Mouse (Mus musculus): ENCODE results near the gene 2700097O09Rik.
"Not testable (repeated sequence)": the region's sequence is repeated elsewhere in the genome, so short reads cannot be mapped to it uniquely, and the experiment has no call there.

2700097O09Rik gene

DNA sequence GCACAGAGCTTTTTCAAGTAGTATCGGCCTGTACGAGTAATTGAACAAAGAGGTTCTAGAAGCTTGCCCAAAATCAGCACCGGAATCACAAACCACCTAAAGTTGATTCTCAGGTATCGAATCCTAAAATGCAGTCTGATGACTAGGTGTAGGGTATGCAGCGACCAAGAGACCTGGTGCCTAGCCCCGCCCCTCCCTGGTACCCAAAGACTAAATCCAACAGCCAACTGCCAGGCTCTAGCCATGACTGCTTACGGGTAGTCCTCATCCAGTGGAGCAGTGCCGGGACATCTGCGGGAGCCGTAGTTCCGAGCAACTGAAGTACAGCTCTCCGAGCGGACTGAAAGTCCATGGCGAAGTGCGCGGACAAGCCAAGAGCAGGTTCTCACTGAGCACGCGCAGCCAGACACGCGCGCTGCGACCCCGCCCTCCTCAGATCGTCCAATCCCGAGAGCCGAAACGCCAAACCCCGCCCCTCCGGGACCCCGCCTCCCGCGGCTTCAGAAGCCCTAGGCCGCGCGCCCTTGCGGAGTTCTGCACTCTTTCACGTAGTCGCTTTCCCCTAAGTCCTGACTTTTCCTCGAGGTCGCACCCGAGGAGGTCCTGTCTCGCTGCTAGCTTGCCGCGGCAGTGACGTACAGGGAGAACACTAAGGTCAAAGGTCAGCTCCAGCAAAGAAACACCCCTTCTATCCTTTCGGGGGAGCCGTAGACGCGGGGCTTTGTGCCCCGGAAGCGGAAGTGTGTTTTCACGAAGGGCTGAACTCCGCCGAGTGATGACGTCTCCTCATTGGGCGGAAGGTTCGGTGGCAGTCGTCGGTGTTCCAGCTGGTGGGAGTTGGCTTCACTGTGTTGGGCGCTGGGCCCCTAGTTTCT lies at the start of gene 2700097O09Rik, which contains the start of gene Srp54a:
TSS of gene 2700097O09Rik (minus strand) at position 385 of the 875 bp plus-strand sequence.
TSS of gene Srp54a (plus strand) at position 537 of the 875 bp plus-strand sequence.
- DNase-seq (ENCODE audit: low spot score) = peak; percentile 95

DNA sequence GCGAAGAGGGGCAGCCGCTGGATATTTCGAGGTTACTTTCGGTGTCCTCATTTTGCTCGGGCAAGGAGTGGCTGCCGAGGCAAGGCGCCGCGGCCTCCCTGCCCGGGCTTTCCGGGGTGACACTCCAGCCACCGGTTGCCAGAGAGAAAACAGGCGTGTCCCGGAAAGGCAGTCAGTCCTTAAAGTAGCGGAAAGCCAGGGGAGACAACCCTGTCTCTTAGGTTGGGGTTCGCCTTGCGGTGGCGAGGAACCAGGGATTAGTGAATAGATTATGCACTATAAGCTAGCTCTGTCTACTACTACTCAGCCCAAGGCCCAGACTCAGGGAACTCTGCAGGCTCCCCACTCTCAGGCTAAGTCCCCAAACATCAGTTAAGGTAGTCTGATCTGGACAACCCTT lies 44.8 kb upstream of the 2700097O09Rik start:
- DNase-seq (ENCODE audit: low spot score) = not testable (repeated sequence)

DNA sequence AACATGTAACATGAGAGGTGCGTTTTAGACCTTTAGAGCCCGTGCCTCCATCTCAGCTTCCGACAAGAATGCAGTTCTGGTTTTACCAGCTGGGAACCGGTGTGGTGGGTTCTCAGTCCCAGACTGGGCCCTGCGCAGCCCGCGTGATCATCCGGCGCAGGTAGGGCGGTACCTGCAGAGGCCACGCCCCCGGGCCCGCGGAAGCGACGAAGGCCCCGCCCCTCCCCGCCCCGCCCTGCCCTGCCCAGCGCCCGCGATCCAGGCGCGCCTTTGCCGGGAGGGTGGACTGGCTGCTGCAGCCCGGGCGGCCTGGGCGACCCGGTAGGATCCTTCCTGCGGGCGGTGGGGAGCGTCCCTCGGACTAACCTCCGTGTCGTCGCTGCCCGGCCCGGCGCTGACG lies 44.3 kb upstream of the 2700097O09Rik start, which contains the start of gene Fam177a:
TSS of gene Fam177a (plus strand) at position 228 of the 400 bp plus-strand sequence.
- DNase-seq (ENCODE audit: low spot score) = not testable (repeated sequence)

DNA sequence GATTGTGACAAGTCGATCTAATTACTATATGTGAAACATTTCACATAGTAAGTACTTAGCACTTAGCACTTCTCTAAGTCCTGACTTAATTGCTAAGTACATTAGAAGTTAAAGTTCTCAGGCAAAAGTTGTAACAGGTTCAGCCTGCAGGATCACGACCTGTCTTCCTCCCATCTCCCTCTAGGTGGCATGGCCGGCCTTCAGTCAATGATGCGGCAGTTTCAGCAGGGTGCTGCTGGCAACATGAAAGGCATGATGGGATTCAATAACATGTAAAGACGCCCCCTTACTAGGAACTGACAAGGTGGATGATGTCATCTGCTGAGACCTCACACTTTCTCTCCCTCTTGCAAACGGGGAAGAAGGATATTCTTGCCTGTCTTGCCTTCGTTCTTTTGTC lies 32.7 kb upstream of the 2700097O09Rik start:
- DNase-seq (ENCODE audit: low spot score) = not testable (repeated sequence)

DNA sequence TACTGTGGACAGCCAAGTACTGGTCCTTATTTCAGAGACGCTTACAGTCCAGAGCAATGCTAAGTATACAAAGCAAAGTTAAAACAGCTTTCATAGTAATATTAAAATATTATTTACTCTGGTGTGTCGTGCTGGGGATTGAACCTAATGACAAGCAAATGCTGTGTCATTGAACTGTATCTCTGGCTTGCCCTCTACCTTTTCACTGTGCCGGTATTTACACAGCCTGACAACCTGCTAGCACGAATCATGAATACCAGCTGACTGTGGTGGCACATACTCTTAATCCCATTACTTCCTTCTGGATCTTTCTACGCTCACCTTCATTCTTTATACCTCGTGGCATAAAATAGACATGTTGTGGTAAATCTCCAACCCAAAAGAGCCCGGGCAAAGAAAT lies 12.2 kb upstream of the 2700097O09Rik start:
- not testable (repeated sequence) for DNase-seq (ENCODE audit: low spot score)

DNA sequence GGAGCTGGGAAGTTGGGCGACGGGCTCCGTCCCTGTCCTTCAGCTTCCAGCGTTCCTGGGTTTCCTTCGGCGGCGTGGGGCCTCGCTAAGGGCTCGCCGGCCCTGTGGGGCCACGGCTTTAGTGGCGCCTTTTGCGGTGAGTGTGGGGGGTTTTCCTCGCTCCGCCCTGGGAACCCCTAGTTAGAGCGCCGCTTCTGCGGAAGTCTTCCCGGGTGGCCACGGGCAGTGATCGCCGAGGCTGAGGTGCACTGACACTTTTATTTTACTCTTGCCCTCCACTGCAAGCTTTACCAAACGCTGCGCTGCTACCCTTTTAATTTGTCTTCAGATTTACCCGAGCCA lies 662 bp upstream of the 2700097O09Rik start:
- not testable (repeated sequence) for DNase-seq (ENCODE audit: low spot score)

DNA sequence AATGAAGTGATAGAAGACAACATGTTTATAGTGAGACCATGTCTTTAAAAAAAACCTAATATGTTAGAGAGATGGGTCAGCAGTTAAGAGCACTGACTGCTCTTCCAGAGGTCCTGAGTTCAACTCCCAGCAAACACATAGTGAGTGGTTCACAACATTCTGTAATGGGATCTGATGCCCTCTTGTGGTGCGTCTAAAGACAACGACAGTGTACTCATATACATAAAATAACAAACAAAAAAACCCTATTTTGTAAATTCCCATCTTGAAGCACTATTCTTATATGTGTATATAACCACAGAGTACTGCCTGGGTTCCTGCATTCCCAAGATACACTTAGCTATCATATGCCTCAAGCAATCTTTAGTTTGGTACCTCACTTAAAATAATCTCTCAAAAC lies 1.2 kb downstream of the 2700097O09Rik start:
- DNase-seq (ENCODE audit: low spot score) = not testable (repeated sequence)

DNA sequence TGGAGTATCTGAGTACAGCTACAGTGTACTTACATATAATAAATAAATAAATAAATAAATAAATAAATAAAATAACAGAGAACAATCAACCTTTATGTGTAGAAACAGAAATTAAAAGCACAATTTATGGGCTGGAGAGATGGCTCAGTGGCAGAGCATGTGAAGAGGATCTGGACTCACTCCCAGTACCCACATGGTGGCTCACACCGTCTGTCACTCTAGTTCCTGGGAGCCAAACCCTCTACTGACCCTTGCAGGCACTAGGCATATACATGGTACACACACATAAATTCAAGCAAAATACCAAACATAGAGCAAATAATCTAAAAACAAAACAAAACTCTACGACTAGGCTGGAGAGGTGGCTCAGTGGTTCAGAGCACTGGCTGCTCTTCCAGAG lies 4.6 kb downstream of the 2700097O09Rik start:
- DNase-seq (ENCODE audit: low spot score) = no peak

DNA sequence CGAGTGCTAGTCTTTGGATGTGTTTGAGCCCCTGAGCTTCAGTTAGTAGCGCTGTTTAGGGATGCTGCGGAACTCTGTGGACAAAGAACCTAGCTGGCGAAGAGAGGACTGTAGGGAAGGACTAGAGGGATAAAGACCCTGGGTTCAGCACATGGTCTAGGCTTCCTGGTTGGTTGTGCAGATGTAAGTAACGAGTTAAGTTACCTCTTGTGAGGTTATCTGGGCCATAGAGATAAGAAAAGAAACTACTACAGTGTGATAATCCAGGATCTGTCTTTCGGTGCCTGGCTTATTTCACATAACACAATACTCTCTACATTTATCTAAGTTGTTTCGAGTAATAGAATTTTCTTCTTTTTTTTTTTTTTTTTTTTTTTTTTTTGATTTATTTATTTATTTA lies 6.2 kb downstream of the 2700097O09Rik start:
- DNase-seq (ENCODE audit: low spot score) = no peak

DNA sequence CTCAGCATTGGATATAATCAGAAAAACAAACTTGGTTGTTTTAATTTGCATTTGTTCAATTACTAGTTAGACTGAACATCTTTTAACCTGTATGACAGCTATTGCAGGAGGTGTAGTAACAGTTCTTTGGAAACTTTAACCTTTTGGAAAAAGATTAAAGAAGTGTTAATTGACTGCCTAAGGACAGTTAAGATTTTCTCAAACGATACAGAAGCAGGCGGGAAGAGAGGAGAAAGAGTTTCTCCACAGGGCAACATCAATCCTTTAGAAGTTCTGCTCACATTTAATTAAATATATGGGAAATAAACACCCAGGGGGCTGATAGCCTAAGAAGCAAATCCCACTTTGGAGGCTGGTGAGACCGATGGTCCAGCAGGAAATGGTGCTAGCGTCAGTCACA lies 7.4 kb downstream of the 2700097O09Rik start:
- DNase-seq (ENCODE audit: low spot score) = no peak

DNA sequence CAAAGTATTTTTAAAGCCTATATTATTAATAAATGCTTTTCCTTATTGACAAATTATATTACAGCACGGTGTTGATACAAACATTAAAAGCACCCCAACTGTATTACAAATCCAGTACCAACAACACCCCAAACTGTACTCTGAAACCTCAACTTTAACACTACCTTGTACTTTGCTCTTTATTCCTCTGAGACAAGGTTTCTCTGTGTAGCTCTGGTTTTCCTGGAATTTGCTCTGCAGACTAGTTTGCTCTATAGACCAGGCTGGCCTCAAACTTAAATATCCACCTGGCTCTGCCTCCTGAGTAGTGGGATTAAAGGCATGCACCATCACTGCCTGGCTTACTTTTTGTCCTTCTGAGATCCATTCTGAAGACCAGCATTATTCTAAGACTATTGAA lies 17.8 kb downstream of the 2700097O09Rik start:
- no peak for DNase-seq (ENCODE audit: low spot score)

DNA sequence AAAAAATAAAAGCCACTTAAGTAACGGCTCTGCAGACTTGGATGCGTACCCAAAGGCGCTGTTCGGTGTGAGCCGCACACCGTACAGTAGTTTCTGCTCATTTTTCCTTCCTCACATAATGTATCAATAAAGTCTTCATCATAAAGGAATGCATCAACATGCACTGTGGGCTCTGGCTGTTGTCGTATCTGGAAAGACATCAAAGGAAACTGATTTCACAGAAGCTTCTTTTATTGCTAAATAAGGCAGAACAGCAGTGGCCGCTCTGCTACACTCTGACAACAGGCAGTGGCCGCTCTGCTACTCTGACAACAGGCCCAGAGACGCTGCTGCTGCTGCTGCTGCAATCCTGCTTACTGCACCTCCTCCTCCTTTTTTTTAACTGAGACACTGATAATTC lies 18.9 kb downstream of the 2700097O09Rik start:
- DNase-seq (ENCODE audit: low spot score) = peak; percentile 58

DNA sequence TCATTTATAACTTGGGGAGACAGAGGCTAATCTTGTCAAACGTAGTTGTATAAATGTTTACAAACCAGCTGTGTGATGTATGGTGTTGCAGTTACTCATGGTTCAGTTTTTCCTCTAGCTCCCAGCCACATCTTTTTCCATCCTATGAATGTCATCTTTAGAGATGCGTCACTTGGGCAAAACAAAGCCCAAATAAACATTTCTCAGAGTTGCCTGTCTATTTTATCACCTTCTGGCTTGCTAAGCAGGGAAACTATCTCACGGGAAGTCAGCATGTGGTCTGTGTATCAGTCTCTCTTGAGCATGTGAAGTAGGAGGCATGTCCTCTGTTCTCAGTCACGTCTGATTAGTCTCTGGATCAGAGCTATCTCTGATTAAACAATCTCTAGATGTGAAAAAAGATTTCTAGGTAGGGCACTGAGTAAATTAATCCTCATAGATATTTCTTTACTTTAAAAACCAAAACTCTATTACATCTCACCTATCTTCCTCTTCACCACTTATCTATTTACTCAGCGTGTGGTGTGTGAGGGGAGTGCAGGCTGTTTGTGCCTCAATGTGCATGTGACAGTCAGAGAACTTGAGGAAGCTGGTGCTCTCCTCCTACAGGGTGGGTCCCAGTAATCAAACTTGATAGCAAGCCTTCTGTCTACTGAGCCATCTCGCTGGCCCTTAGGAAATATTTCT lies 19.6 kb downstream of the 2700097O09Rik start:
- no peak for DNase-seq (ENCODE audit: low spot score)

DNA sequence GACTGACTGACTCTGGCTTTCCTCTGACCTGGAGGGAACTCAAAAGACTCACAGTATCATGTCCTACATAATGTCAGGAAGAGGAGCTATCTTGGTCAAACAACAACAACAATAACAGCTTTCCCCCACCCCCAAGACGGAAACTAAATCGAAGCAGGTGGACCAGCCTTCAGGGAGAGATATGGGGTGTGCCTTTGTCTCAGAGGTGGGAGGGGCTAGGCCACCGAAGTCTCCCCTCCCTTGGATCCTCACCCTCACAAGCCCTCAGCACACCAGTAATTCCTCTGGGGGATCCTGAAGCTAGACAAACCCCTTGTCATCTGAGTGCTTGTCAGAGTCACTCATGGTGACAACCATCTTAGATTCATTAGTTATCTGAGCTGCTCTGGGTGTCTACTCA lies 20.1 kb downstream of the 2700097O09Rik start:
- no peak for DNase-seq (ENCODE audit: low spot score)

DNA sequence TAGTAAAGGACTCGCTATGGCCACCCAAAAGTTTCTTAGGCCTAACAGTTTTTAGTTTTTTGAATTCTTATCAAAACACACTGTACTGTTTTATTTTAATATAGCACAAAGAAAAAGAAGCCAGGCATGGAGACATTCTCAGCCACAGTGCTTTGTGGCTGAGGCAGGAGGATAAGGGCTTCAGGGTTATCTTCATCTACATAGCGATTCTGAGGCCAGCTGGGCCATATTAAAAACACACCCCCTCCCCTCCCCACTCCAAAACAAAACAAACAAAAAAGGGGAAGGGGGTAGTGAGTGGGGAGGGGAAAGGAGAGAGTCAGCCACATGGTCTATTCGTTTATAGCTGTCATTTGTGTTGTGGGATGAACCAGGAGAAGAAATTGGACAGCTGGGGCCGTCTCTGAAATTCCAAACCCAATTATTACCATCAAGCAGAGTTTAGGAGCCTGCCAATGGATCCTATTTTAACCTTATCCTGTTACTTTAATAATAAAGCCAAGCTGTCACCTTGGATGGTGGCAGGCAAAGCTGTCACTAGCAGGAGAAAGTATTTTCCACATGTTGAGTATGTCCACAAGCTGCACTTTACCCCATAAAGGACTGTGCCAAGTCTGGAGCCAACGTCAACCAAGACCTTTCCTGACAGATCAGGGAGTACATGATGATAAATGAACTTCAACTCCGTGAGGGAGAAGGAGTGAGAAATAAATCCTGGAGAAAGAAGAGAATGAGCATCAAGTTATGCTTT lies 20.9 kb downstream of the 2700097O09Rik start:
- peak; percentile 50 for DNase-seq (ENCODE audit: low spot score)

DNA sequence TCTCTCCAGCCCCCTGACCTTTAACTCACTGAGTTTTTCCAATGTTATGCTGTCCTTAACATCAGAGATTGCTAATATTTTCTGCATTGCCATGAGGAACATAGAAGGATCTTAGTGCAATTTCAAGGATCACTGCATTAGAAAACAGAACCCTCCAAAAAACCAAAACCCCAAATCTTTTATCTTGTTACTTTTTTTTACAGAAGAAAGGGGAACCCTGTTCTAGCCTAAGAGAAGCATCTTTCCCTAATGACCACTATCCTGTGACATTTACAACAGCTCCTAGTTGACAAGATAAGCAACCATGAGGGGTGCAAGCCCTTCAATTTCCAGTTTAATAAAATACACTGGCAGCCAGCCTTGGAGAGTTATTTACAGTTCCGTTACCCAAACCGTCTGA lies 23.2 kb downstream of the 2700097O09Rik start:
- no peak for DNase-seq (ENCODE audit: low spot score)

DNA sequence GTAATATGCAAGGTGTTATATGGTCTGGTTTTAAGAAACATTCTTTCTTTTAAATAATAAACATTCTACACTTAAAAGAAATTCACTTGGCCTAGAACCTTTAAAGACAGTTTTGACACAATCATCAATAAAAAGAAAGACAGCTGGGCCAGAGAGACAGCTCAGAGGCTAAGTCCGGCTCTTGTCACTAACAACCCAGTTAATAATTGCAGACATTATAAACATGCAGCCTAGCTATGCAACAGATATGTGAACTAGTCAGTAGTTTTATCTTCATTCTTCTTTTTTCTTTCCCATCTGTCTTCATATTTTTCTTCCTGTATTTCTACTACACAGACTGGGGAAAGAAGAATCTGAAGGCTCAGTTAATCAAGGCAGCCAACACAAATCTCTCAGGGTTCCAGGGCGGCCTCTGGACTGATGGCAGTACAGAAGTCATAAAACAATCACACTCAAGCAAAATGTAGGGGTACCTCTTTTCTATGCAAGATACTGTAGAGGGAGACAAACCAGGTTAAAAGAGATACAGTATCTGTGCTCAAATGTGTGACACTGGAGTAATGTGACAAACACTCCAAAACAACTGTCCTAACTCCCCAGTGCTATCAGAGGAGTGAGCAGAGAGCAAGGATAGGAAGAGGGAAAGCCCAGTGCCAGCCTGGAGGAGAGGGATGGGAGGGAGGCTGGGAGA lies 25.2 kb downstream of the 2700097O09Rik start:
- DNase-seq (ENCODE audit: low spot score) = no peak

DNA sequence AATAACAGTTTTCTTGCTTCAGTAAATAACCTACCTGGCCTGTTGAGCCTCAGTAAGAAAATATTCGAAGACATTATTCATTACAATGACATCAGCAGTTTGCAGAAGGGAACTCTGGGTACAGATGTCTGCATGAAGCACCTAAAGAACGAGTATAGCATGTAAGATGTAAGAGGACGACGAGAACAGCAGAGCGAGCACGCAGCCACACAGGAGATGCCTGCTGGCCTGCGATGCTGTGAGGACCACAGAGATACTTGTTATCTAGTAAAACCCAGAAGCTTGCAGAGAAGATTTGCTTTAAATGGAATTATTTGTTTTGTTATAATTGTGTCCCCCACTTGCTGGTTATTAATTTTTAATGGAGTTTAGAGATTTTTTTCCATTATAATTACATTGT lies 26.6 kb downstream of the 2700097O09Rik start:
- DNase-seq (ENCODE audit: low spot score) = no peak

DNA sequence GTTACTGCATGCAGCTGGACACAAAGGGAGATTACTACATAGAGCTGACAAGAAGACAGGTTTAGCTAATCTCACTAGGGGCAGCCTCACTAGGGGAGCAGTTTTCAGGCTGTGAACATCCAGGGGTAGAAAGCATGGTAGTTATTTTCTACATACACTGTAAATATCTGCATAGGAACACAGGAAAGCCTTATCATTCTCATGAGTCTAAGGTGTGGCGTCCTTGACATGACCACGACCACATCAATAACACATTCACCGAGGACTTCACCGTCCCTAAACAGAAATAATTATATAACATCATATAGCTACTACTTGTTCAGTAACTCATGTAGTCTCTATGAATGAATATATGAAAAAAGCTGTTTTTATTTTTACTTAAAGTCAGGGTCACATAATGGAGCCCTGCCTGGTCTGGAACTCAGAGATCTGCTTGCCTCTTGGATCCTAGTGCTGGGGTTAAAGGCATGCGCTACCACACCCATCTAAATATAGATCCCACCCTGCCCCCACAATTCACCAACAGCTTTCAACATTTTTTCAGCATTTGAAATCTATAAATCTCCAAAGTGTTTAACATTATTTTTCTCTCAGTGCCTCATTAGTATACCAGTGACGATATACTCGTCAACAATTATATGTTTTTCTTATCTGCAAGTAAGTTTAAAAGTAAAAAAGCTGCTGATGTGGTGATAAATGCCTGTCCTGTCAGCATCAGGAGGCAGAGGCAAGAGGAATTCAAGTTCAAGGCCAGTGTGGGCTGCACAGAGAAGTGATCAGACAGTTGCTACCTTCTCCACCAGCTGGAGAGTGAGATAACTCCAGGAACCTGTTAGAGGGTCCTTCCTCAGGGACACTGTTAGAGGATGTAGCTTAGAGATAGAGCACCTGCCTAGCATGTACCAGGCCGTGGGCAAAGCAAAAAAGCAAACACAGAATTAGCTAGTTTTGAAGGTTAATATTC lies 28.4 kb downstream of the 2700097O09Rik start:
- no peak for DNase-seq (ENCODE audit: low spot score)

DNA sequence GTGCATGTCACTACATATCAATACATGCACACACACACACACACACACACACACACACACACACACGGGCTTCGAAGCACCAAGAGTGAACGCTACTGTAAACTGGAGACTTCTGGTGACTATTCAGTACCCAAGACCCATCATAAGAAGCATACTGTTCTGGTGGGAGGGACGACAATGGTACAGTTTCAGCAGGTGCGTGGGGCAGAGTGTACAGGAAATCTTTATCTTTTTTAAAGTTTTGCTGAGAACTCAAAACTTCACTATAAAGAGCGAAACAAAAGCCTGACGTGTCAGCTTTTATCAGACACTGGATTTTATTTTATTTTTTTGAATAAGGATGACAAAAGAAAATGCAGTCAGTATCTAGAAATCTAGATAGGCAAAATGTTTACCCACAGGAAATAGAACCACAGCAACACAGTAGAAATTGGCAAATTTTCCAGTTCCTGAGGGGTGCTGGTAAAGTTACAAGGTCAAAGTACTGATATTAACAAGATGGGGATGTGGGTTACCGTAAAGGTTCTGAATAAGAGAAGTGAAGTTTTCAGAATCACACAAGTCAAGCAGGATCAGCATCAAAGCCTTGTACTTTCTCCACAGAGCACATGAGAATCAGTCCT lies 30.1 kb downstream of the 2700097O09Rik start:
- no peak for DNase-seq (ENCODE audit: low spot score)

Data from lung, postnatal 25 days (tissue).